Mouse (Mus musculus) forebrain, embryonic 12.5 days (tissue): ENCODE data around the gene Klhl2. TPM values are rescaled to one million over a fixed set of nuclear protein-coding genes. Genes with fewer than 3 reads are reported as not detected.
A peak's percentile ranks its signal among the peaks of the same experiment; 100 is the strongest.

Source experiments
- ATAC-seq: fragments of 200-750 bp; cut with Nextera tagmentation; 2 replicates; pipeline ENCODE4 v1.8.0; 2017; ENCODE audit warnings: moderate TSS enrichment; ENCODE audit not compliant: low FRiP score
- H3K27ac ChIP-seq: fragments of 300-500 bp; sonication (generic); 2 replicates; pipeline ENCODE4 v1.5.1; 2016; ENCODE audit warnings: mild to moderate bottlenecking
- H3K27me3 ChIP-seq: fragments of 300-500 bp; sonication (generic); 2 replicates; pipeline ENCODE4 v1.6.1; 2016; ENCODE audit warnings: mild to moderate bottlenecking
- H3K36me3 ChIP-seq: fragments of 300-500 bp; sonication (generic); replicated peaks from 2 replicates; pipeline ENCODE4 v1.6.1; 2016; ENCODE audit warnings: mild to moderate bottlenecking
- H3K4me1 ChIP-seq: fragments of 300-500 bp; sonication (generic); 2 replicates; pipeline ENCODE4 v1.6.1; 2016
- H3K4me2 ChIP-seq: fragments of 300-500 bp; sonication (generic); 2 replicates; pipeline ENCODE4 v1.6.1; 2016; ENCODE audit warnings: mild to moderate bottlenecking, moderate library complexity
- H3K4me3 ChIP-seq: fragments of 300-500 bp; sonication (generic); replicated peaks from 2 replicates; pipeline ENCODE4 v1.5.1; 2016; ENCODE audit warnings: mild to moderate bottlenecking
- H3K9ac ChIP-seq: fragments of 300-500 bp; sonication (generic); 2 replicates; pipeline ENCODE4 v1.6.1; 2016; ENCODE audit warnings: mild to moderate bottlenecking
- H3K9me3 ChIP-seq: fragments of 300-500 bp; sonication (generic); 2 replicates; pipeline ENCODE4 v1.6.1; 2016
- WGBS: fragments of 180-500 bp; shearing (Covaris S2); methylation state at CpG from one replicate; pipeline ENCODE4 v1.1.7; 2016; 5-methylcytosine and 5-hydroxymethylcytosine counted together
- polyA plus RNA-seq: library from polyadenylated mRNA; unstranded; fragments of >200 nt; fragmentation: Nextera tagmentation; extraction: Ambion mirVana; gene quantifications from 2 replicates; pipeline ENCODE4 v1.2.1, GENCODE M21; 2016

Klhl2 gene
- polyA plus RNA-seq, 1 experiment from 2014 or later, result 28.9 TPM

GRCm38 (mm10) chr8:64712499-64712898 is 137.3 kb downstream of the Klhl2 start:
- H3K36me3 ChIP-seq, result peaks cover 23% of the 10 kb centered on the region
- H3K27ac ChIP-seq, result no peak overlapping the region
- no peak for ATAC-seq
- H3K4me1 ChIP-seq, result 0 out of 2 replicates have a peak, but pooled peaks cover 4% of the 10 kb centered on the region
- H3K9me3 ChIP-seq, result 0 out of 2 replicates have a peak, but pooled peaks cover 4% of the 10 kb centered on the region
- 90% methylated on average over 7 of the region's 7 CpGs for WGBS
- H3K4me2 ChIP-seq, result no peak overlapping the region
- H3K9ac ChIP-seq, result no peak overlapping the region
- H3K4me3 ChIP-seq, result no peak overlapping the region
- H3K27me3 ChIP-seq, result no peaks in the 10 kb centered on the region

DNA sequence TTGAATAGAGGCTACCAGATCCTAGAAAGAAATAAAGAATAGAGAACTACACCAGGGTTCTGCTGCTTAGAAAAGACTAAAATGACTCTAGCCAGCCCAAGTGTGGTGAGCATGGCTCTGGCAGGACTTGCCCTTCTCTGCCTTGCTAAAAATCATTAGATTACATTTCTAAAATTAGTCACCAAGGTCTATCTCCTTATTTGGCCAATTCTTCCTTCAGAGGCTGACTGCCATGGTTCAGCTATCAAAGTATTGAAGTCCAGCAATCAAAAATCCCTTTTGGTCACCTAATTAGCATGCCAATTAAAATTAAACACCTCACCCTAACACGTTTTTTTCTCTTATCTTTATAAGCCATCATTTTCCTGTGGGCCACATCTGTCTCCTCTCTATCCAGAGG is 138.3 kb downstream of the Klhl2 start:
- no peak for ATAC-seq
- Histone ChIP-seq H3K36me3 (peaks cover 14% of the 10 kb centered on the region), H3K4me1 (0 out of 2 replicates have a peak, but pooled peaks cover 4% of the 10 kb centered on the region), H3K4me3 (no peak overlapping the region), H3K27ac (no peak overlapping the region), H3K27me3 (no peaks in the 10 kb centered on the region), H3K4me2 (no peak overlapping the region), H3K9ac (no peak overlapping the region), H3K9me3 (0 out of 2 replicates have a peak, but pooled peaks cover 4% of the 10 kb centered on the region)
- WGBS, result 27% methylated on average over 1 of the region's 1 CpGs

- Histone ChIP-seq H3K36me3 (no peaks in the 10 kb centered on the region), H3K4me1 (0 out of 2 replicates have a peak, but pooled peaks cover 4% of the 10 kb centered on the region), H3K27me3 (no peaks in the 10 kb centered on the region), H3K27ac (no peak overlapping the region), H3K4me3 (no peak overlapping the region), H3K9me3 (no peaks in the 10 kb centered on the region), H3K4me2 (no peak overlapping the region), H3K9ac (no peak overlapping the region)
- ATAC-seq, result no peak
These were observed 142.3 kb downstream of the Klhl2 start for GRCm38 (mm10) chr8:64707481-64707880.

GRCm38 (mm10) chr8:64703191-64703590 is 146.6 kb downstream of the Klhl2 start:
- ATAC-seq, result no peak
- no peaks in the 10 kb centered on the region for H3K4me1 ChIP-seq
- H3K4me3 ChIP-seq, result no peak overlapping the region
- H3K9ac ChIP-seq, result no peak overlapping the region
- H3K27me3 ChIP-seq, result no peaks in the 10 kb centered on the region
- no peak overlapping the region for H3K27ac ChIP-seq
- WGBS, result 83% methylated on average over 1 of the region's 1 CpGs
- H3K4me2 ChIP-seq, result no peak overlapping the region
- no peaks in the 10 kb centered on the region for H3K9me3 ChIP-seq
- H3K36me3 ChIP-seq, result no peaks in the 10 kb centered on the region

GRCm38 (mm10) chr8:64692651-64693201 is 157.1 kb downstream of the Klhl2 start, which contains the start of gene Cpe:
Gene Cpe (minus strand): TSS chr8:64693054.
- no peaks in the 10 kb centered on the region for H3K9me3 ChIP-seq
- WGBS, result under 1% methylated on average over 51 of the region's 54 CpGs

DNA sequence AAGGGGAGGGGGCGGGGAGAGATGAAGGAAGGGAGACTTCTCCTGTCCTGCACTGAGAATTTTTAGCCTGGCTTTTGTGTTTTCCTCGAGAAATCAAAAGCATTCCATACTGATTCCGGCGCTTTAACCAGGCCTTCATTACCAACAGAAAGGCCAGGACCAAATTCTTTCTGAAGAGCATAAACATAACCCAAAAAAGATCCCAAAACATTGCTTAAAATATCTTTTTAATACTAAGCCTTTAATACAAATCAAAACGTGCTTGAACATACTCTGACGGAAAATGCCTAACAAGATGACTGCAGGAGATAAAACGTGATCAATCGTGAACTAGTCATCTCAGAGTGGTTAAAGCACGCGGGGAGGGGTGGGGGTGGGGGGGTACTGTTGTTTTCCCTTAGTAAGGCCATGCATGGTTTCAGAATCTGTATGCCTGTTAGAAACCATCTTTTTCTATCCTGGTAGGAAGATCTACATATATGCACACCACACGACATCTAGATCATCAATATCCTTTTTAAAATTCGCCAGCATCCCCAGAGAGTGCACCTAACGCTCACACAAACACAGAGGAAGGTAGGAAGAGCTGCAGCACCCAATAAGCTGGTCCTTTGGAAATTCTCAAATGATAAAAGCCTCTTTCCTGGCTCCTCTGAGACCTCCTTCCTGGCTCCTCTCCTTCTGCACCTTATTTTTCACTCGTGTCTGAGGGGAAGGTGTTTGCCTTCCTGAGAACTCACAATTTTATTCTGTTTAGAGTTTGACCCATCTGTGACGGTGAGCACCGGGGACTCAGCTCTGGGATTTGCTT is 158.0 kb downstream of the Klhl2 start:
- H3K4me3 ChIP-seq, result peak overlapping the region; percentile 81
- ATAC-seq, result no peak
- peak overlapping the region; percentile 96 for H3K9ac ChIP-seq
- WGBS, result 6% methylated on average over 16 of the region's 16 CpGs
- H3K36me3 ChIP-seq, result no peaks in the 10 kb centered on the region
- H3K9me3 ChIP-seq, result no peaks in the 10 kb centered on the region
- peak overlapping the region; percentile 63 for H3K4me2 ChIP-seq
- peaks cover 34% of the 10 kb centered on the region for H3K4me1 ChIP-seq
- no peaks in the 10 kb centered on the region for H3K27me3 ChIP-seq
- H3K27ac ChIP-seq, result peak overlapping the region; percentile 99

More at GRCm38 (mm10) chr8:64692651-64693201, 157.1 kb downstream of the Klhl2 start, which contains the start of gene Cpe:
- H3K27ac ChIP-seq, result peak within 1 kb of the TSS; percentile 99
- peak within 1 kb of the TSS; percentile 81 for H3K4me3 ChIP-seq
- no peaks in the 10 kb centered on the region for H3K36me3 ChIP-seq
- H3K4me1 ChIP-seq, result peaks cover 31% of the 10 kb centered on the region
- H3K4me2 ChIP-seq, result peak within 1 kb of the TSS; percentile 63
- peak within 1 kb of the TSS; percentile 96 for H3K9ac ChIP-seq
- ATAC-seq, result peak; percentile 98
- H3K27me3 ChIP-seq, result no peaks in the 10 kb centered on the region

DNA sequence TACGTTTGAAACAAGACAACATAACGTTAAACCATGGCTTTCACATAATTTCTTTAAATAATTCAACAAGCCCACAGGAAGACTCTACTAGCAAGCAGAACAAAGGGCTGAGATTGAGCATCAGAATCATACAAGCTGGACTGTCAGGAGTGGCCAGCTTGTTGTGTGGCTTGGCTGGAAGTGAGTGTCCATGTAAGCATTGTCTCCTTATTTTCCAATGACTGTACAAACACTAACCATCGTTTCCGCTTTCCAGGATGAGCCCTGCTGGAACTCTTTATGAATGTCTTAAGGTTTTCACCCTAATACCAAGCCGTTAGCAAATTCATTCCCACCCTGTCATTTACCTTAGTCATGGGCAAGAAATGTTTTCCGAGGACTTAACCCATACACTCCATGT is 159.0 kb downstream of the Klhl2 start:
- Histone ChIP-seq H3K9me3 (no peaks in the 10 kb centered on the region), H3K4me2 (peak overlapping the region; percentile 63), H3K36me3 (no peaks in the 10 kb centered on the region), H3K9ac (0 out of 2 replicates have a peak overlapping the region, but pooled peaks have one; percentile 12), H3K4me1 (peaks cover 34% of the 10 kb centered on the region), H3K27me3 (no peaks in the 10 kb centered on the region), H3K27ac (no peak overlapping the region), H3K4me3 (peak overlapping the region; percentile 81)
- WGBS, result 66% methylated on average over 6 of the region's 6 CpGs
- ATAC-seq, result no peak

DNA sequence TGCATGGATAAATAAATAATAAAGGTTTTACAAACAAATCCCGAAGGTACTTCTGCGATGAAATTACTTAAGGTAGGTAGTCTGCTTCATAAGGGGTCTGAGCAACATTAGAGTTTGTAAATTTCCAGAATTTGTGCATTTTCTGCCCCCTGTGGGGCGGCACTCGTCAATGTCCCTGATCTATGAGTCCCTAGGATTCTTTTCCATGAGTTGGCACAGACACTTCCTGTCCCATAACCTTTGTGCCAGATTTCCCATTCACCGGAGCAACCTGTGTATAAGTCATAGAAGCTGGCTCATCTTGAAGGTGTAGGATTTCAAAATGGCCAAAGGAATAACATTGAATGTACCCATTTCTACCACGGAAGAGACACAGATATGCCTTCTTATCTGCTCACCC is 159.5 kb downstream of the Klhl2 start:
- Histone ChIP-seq H3K4me2 (peak overlapping the region; percentile 63), H3K27ac (no peak overlapping the region), H3K27me3 (no peaks in the 10 kb centered on the region), H3K4me1 (peaks cover 34% of the 10 kb centered on the region), H3K9me3 (no peaks in the 10 kb centered on the region), H3K9ac (no peak overlapping the region), H3K36me3 (no peaks in the 10 kb centered on the region), H3K4me3 (0 out of 2 replicates have a peak overlapping the region, but pooled peaks have one; percentile 6)
- 82% methylated on average over 6 of the region's 6 CpGs for WGBS
- no peak for ATAC-seq

Other genes starting within 250 kb of the Klhl2 start
- gene Cpe, start 157.0 kb downstream of the Klhl2 start, polyA plus RNA-seq, result 367 and 417 TPM in 2 replicates
- 181 and 194 TPM in 2 replicates for gene Msmo1, start 116.2 kb downstream of the Klhl2 start, polyA plus RNA-seq
- gene Tmem192, start 97.2 kb upstream of the Klhl2 start, polyA plus RNA-seq, result 14.6 and 16.1 TPM in 2 replicates
- not detected in 2 replicates for gene Trim75, start 137.8 kb upstream of the Klhl2 start, polyA plus RNA-seq
- 0.09 and 0.13 TPM in 2 replicates for gene Trim61, start 168.5 kb upstream of the Klhl2 start, polyA plus RNA-seq
- not detected in 2 replicates for gene Trim60, start 168.6 kb upstream of the Klhl2 start, polyA plus RNA-seq
- gene Apela, start 187.3 kb upstream of the Klhl2 start, polyA plus RNA-seq, result 3.6 and 6.8 TPM in 2 replicates
- gene Gm10663, start 225.0 kb upstream of the Klhl2 start, polyA plus RNA-seq, result not detected in 2 replicates